Mouse (Mus musculus) embryonic facial prominence, embryonic 14.5 days (tissue): ENCODE measurements at regions not wholly inside any gene's neighbourhood (a gene's known extent, or its start where the extent isn't known, plus 50 kb on each side); places are given as distances from the start of the nearest gene placed in this dataset.
"Not testable (repeated sequence)": the region's sequence is repeated elsewhere in the genome, so short reads cannot be mapped to it uniquely, and the experiment has no call there.

Experiments used
- ATAC-seq: fragments of 200-750 bp; cut with Nextera tagmentation; 2 replicates; pipeline ENCODE4 v1.8.0; 2017; ENCODE audit warnings: low read depth, moderate number of reproducible peaks, moderate TSS enrichment
- DNase-seq: peaks from one replicate; pipeline ENCODE4 v3.0.0-alpha.2; 2015; ENCODE audit warnings: low spot score
- H3K27ac ChIP-seq: fragments of 300-500 bp; sonication (generic); replicated peaks from 2 replicates; pipeline ENCODE4 v1.5.1; 2014; ENCODE audit warnings: low read depth, mild to moderate bottlenecking, low read length, moderate library complexity
- H3K27me3 ChIP-seq: fragments of 300-500 bp; sonication (generic); replicated peaks from 2 replicates; pipeline ENCODE4 v1.6.1; 2014; ENCODE audit warnings: low read length; ENCODE audit not compliant: control insufficient read depth, insufficient read depth
- H3K36me3 ChIP-seq: fragments of 300-500 bp; sonication (generic); 2 replicates; pipeline ENCODE4 v1.6.1; 2014; ENCODE audit warnings: low read length, mixed read lengths; ENCODE audit not compliant: control insufficient read depth, insufficient read depth
- H3K4me1 ChIP-seq: fragments of 300-500 bp; sonication (generic); 2 replicates; pipeline ENCODE4 v1.6.1; 2014; ENCODE audit warnings: antibody characterized with exemption, low read length; ENCODE audit not compliant: control insufficient read depth, insufficient read depth
- H3K4me2 ChIP-seq: fragments of 300-500 bp; sonication (generic); 2 replicates; pipeline ENCODE4 v1.6.1; 2014; ENCODE audit warnings: low read depth, mild to moderate bottlenecking, low read length, moderate library complexity, mixed read lengths
- H3K4me3 ChIP-seq: fragments of 300-500 bp; sonication (generic); 2 replicates; pipeline ENCODE4 v1.5.1; 2014; ENCODE audit warnings: low read depth, mild to moderate bottlenecking, low read length
- H3K9ac ChIP-seq: fragments of 300-500 bp; sonication (generic); 2 replicates; pipeline ENCODE4 v1.6.1; 2014; ENCODE audit warnings: low read depth, mild to moderate bottlenecking, low read length, moderate library complexity, mixed read lengths
- H3K9me3 ChIP-seq: fragments of 300-500 bp; sonication (generic); 2 replicates; pipeline ENCODE4 v1.6.1; 2016; ENCODE audit warnings: low read length; ENCODE audit not compliant: control insufficient read depth
- WGBS: fragments of 180-500 bp; shearing (Covaris S2); extraction: QIAGEN DNeasy Blood & Tissue Kit; methylation state at CpG from one replicate; pipeline ENCODE4 v1.1.7; 2014; 5-methylcytosine and 5-hydroxymethylcytosine counted together

GRCm38 (mm10) chr5:74790501-74790900 is 87.8 kb upstream of the Lnx1 start:
- WGBS = 78% methylated on average over 4 of the region's 4 CpGs
- H3K36me3 ChIP-seq, H3K4me3 ChIP-seq, H3K9me3 ChIP-seq, H3K9ac ChIP-seq, ATAC-seq, H3K27me3 ChIP-seq, H3K27ac ChIP-seq, H3K4me2 ChIP-seq, DNase-seq: not testable (repeated sequence)
- H3K4me1 ChIP-seq = peaks cover 19% of the 10 kb centered on the region

DNA sequence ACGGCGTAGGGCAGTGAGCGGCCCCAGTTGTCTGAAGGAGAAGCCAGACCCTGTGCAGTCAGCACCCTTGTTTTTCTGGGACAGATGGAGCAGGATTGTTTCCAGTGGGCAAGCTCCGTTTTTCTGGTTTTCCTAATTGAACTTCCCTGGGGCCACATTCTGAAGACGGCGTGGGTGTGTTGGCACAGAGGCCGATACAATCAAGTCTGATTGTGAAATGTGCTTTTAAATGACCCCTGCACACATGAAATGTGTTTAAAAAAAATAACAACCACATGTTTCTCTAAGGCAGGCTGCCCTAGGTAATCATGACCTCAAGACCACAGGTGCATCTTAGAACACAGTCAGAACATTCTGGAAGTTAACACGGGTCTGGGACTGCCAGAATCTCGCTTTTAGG is 81.2 kb upstream of the Lnx1 start:
- H3K4me1 ChIP-seq = peaks cover 10% of the 10 kb centered on the region; the same call in 1 of the 2 replicates
- H3K9me3 ChIP-seq = no peaks in the 10 kb centered on the region
- H3K4me3 ChIP-seq = no peak overlapping the region
- no peak overlapping the region for H3K9ac ChIP-seq
- H3K36me3 ChIP-seq = no peaks in the 10 kb centered on the region
- no peak overlapping the region for H3K4me2 ChIP-seq
- DNase-seq (peak; percentile 47), ATAC-seq (no peak)
- 46% methylated on average over 9 of the region's 9 CpGs for WGBS
- H3K27me3 ChIP-seq = no peaks in the 10 kb centered on the region
- H3K27ac ChIP-seq = no peak overlapping the region

- Histone ChIP-seq H3K27me3 (no peaks in the 10 kb centered on the region), H3K9ac (no peak overlapping the region), H3K9me3 (no peaks in the 10 kb centered on the region), H3K4me1 (peaks cover 3% of the 10 kb centered on the region; the same call in 1 of the 2 replicates), H3K36me3 (no peaks in the 10 kb centered on the region), H3K4me3 (no peak overlapping the region), H3K4me2 (no peak overlapping the region), H3K27ac (no peak overlapping the region)
- 85% methylated on average over 1 of the region's 1 CpGs for WGBS
- ATAC-seq (no peak), DNase-seq (no peak)
Measured at GRCm38 (mm10) chr5:74778076-74778465, 75.4 kb upstream of the Lnx1 start.

GRCm38 (mm10) chr5:74777381-74778075 is 74.8 kb upstream of the Lnx1 start:
- no peak for DNase-seq
- no peak overlapping the region for H3K4me3 ChIP-seq
- H3K9ac ChIP-seq = no peak overlapping the region
- no peak overlapping the region for H3K4me2 ChIP-seq
- H3K4me1 ChIP-seq = peaks cover 3% of the 10 kb centered on the region; the same call in 1 of the 2 replicates
- no peak overlapping the region for H3K27ac ChIP-seq
- H3K9me3 ChIP-seq = no peaks in the 10 kb centered on the region
- H3K36me3 ChIP-seq = no peaks in the 10 kb centered on the region
- H3K27me3 ChIP-seq = no peaks in the 10 kb centered on the region
- no peak for ATAC-seq
- WGBS = 62% methylated on average over 10 of the region's 10 CpGs

DNA sequence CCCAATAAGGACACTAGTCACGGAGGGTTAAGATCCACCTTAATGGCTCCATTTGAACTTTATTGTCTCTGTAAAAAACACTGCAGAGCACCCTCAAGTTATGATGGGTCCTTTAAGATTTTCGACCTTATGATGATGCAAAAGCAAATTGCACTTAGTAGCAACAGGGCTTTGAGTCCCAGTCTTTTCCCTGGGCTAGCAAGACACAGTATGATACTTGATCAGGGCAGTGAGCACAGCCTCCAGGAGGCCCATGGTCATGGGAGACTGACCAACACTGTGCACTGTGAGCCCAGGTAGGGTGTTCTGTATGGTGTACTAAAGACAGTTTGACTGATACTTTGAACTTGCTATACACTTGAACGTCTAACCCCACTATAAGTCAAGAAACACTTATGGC is 73.4 kb upstream of the Lnx1 start:
- Histone ChIP-seq H3K27me3 (no peaks in the 10 kb centered on the region), H3K4me3 (no peak overlapping the region), H3K4me2 (no peak overlapping the region), H3K36me3 (no peaks in the 10 kb centered on the region), H3K9me3 (no peaks in the 10 kb centered on the region), H3K27ac (no peak overlapping the region), H3K9ac (no peak overlapping the region), H3K4me1 (peaks cover 3% of the 10 kb centered on the region; the same call in 1 of the 2 replicates)
- ATAC-seq (no peak), DNase-seq (no peak)
- WGBS = 84% methylated on average over 3 of the region's 3 CpGs

GRCm38 (mm10) chr5:74775596-74775995 is 72.9 kb upstream of the Lnx1 start:
- Histone ChIP-seq H3K4me3 (no peak overlapping the region), H3K27ac (no peak overlapping the region), H3K36me3 (no peaks in the 10 kb centered on the region), H3K27me3 (no peaks in the 10 kb centered on the region), H3K4me1 (peaks cover 3% of the 10 kb centered on the region; the same call in 1 of the 2 replicates), H3K9me3 (no peaks in the 10 kb centered on the region), H3K4me2 (no peak overlapping the region), H3K9ac (no peak overlapping the region)
- WGBS = 71% methylated on average over 3 of the region's 3 CpGs
- no peak for DNase-seq
- no peak for ATAC-seq

GRCm38 (mm10) chr5:74773558-74774429 is 71.1 kb upstream of the Lnx1 start:
- Histone ChIP-seq H3K9me3 (no peaks in the 10 kb centered on the region), H3K27ac (no peak overlapping the region), H3K4me1 (no peaks in the 10 kb centered on the region), H3K27me3 (no peaks in the 10 kb centered on the region), H3K4me3 (no peak overlapping the region), H3K9ac (no peak overlapping the region), H3K4me2 (no peak overlapping the region), H3K36me3 (no peaks in the 10 kb centered on the region)
- DNase-seq (no peak), ATAC-seq (no peak)
- WGBS = 54% methylated on average over 14 of the region's 14 CpGs

GRCm38 (mm10) chr5:74771121-74771520 is 68.4 kb upstream of the Lnx1 start:
- no peak overlapping the region for H3K4me3 ChIP-seq
- no peak overlapping the region for H3K27ac ChIP-seq
- H3K4me2 ChIP-seq = no peak overlapping the region
- DNase-seq (no peak), ATAC-seq (no peak)
- 80% methylated on average over 7 of the region's 7 CpGs for WGBS
- H3K27me3 ChIP-seq = no peaks in the 10 kb centered on the region
- no peaks in the 10 kb centered on the region for H3K4me1 ChIP-seq
- H3K36me3 ChIP-seq = no peaks in the 10 kb centered on the region
- H3K9me3 ChIP-seq = no peaks in the 10 kb centered on the region
- no peak overlapping the region for H3K9ac ChIP-seq
